Mouse (Mus musculus): ENCODE measurements around the gene Usp18. TPM values are rescaled to one million over a fixed set of nuclear protein-coding genes. Genes with fewer than 3 reads are reported as not detected.

Usp18 gene
- total RNA-seq, 2 experiments from 2014 or later: 0.80 TPM; not detected in 1

DNA sequence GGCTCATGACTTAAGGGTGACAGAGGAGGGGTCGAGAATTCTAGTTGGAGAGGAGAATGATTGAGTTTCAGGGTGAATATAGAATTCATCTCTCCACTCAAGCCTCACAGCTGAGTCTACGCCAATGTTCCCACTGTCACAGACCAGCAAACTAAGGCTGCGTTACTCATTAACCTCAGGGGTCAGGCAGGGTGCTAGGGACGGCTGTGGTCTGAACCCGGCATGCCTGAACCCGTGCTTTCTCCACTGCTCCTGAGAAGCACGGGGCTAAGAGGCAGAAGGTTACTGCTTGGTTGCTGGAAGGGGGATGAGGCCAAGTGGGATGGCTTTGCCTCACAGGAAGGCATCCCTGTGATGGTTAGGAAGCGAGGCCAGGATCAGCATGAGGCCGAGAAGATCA, 54.8 kb downstream of the Usp18 start:
- no peak for DNase-seq (ENCODE audit: low spot score in 2 of 2)

DNA sequence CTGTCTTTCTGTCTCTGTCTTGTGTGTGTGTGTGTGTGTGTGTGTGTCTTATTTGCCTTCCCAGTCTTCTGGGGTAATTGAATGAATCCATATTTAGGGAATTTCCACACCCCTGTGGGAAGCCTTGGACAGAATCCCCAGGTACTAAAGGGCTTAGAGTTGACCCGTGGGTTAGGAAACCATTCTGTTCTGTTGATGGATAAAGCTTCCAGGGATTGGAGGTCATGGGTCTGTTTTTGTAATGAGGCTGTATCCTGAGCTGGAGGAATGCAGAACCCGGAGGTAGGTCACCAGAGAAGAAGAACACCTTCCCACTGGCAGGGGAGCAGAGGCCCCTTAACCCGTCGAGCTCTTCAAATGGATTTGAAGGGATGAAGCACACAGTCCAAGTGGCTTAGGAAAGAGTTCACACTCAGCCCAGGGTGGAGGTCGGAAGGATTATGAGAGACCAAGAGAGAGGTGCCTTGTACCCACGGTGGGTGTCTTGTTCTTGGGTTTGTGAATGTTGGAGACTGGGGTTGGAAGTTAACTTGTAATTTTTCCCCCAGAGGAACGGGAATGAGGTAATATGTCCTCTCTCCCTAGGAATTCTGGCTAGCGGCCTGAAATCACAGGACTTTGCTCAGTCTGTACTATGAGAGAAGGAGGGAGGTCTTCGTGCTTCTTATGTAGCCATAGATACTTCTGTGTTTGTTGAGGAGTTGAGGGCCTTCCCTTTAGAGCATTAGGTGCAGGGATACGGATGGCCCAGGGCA, 57.9 kb downstream of the Usp18 start:
- no peak for DNase-seq (ENCODE audit: low spot score in 2 of 2)

DNA sequence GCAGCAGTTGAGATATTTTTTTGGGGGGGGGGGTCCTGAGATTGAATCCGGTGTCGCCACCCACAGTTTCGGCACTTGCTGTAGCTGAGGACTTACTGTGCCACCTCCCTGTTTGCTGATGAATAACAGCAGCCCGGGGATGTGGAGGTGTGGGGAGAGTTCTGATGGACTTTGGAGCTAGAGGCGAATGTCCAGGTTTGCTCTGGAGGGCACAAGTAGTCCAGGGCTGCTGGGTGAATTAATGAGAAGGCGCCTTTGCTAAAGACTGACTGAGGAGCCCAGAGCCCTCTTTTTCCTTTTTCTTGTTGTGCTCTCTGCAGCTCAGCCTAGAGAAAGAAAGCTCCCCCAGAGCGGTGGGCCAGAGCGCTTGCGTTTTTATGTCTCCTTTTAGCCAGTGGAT, 58.9 kb downstream of the Usp18 start:
- no peak for DNase-seq (ENCODE audit: low spot score in 2 of 2)

DNA sequence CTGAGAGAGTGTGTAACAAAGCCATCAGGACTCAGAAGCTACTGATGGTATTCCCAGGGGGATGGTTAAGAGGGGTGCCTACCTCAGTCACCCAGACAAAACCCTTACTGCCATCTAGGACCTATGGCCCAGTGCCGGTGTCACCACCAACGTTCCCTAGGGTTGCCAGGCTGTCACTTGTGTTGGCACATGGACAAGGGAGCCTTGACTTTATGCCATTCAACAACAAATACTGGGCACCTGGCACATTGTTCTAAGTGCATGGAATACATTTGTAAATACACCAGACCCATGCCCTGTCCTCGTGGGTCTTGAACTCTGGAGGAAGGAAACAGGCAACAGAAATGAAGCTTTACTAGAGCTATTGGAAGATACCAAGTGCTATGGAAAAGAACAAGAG, 59.9 kb downstream of the Usp18 start:
- DNase-seq (ENCODE audit: low spot score in 2 of 2): no peak

DNA sequence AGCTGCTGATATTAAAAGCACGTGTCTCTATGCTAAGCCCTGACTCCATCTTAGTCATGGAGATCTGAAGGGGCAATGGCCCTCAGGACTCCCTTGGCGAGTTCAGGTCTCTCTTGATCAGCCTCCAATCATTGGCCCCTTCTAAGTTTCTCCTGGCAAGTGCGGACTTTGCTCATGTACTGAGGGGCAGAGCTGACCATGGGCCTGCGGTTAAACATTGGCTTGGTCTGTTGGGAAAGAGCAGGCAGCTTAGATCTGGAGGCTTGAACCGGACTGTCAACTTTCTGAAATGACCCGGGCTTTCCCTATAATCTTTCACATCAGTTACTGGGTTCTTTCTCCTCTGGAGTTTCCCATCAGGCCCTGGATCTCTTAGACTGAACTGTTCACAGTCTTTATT, 65.3 kb downstream of the Usp18 start:
- DNase-seq (ENCODE audit: low spot score in 2 of 2): no peak

DNA sequence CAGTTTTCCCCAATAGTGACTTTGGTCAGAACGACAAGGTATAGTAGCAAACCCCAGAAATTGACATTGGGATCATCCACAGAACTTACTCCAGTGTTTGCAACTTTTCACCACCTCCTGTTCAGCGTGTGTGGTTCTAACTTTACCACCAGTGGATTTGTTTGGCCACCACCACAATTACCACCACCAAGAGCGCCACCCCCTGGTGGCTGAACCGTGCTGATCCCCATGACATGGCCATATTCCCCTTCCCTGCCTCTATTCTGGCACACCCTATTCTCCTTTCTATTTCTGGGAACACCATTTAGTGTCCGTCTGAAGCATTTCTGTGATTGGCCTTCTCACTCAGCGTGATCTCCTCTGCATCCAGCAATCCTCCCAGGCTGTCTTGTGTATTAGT, 73.4 kb downstream of the Usp18 start:
- DNase-seq (ENCODE audit: low spot score in 2 of 2): no peak

Other genes with a start within 250 kb of the Usp18 start
- gene Mical3, start 114.9 kb upstream of the Usp18 start, total RNA-seq (2021): 100 to 1,000 TPM; 108 to 119 TPM
- 10 to 100 TPM; 14.4 to 16.4 TPM for gene Pex26, start 62.2 kb upstream of the Usp18 start, total RNA-seq (2021)
- 10 to 100 TPM; 12.3 to 12.7 TPM for gene Tuba8, start 35.2 kb upstream of the Usp18 start, total RNA-seq (2021)
- gene Slc6a13, start 54.3 kb downstream of the Usp18 start, total RNA-seq (2021): 10 to 100 TPM; 26.2 to 32.4 TPM
- 1 to 10 TPM in 1 of 2 experiments, under 1 TPM in 1; 1.00 to 1.2 TPM for gene Slc6a12, start 97.2 kb downstream of the Usp18 start, total RNA-seq (2021)
- gene Iqsec3, start 227.8 kb downstream of the Usp18 start, total RNA-seq (2021): 100 to 1,000 TPM; 108 to 115 TPM